Mouse (Mus musculus): ENCODE data around the gene Utf1. TPM values are rescaled to one million over a fixed set of nuclear protein-coding genes. Genes with fewer than 3 reads are reported as not detected.
A peak's percentile ranks its signal among the peaks of the same experiment; 100 is the strongest.

The Utf1 gene
- polyA plus RNA-seq, 1 experiment from 2014 or later: not detected

GRCm38 (mm10) chr7:139975471-139975870, 31.9 kb downstream of the Utf1 start:
- no peak overlapping the region for H3K4me3 ChIP-seq
- H3K27ac ChIP-seq: no peak overlapping the region
- WGBS: 54% methylated on average over 5 of the region's 5 CpGs
- H3K4me1 ChIP-seq (replicated peaks): peaks cover 14% of the 10 kb centered on the region
- H3K36me3 ChIP-seq: no peaks in the 10 kb centered on the region
- no peak overlapping the region for H3K4me2 ChIP-seq
- peaks cover 31% of the 10 kb centered on the region for H3K27me3 ChIP-seq
- ATAC-seq (replicated peaks; ENCODE audit: insufficient number of reproducible peaks, insufficient read depth, low FRiP score, low read depth): no peak
- H3K9ac ChIP-seq: no peak overlapping the region
- no peaks in the 10 kb centered on the region for H3K9me3 ChIP-seq (replicated peaks)

- peak within 1 kb of the TSS; percentile 91 for H3K4me2 ChIP-seq
- peaks cover 29% of the 10 kb centered on the region for H3K27me3 ChIP-seq
- ATAC-seq (replicated peaks; ENCODE audit: insufficient number of reproducible peaks, insufficient read depth, low FRiP score, low read depth): peak; percentile 79
- H3K36me3 ChIP-seq: no peaks in the 10 kb centered on the region
- 4% methylated on average over 32 of the region's 32 CpGs for WGBS
- no peaks in the 10 kb centered on the region for H3K9me3 ChIP-seq (replicated peaks)
- peak within 1 kb of the TSS; percentile 59 for H3K4me3 ChIP-seq
- peaks cover 14% of the 10 kb centered on the region for H3K4me1 ChIP-seq (replicated peaks)
- peak within 1 kb of the TSS; percentile 50 for H3K9ac ChIP-seq
- H3K27ac ChIP-seq: no peak within 1 kb of the TSS
Measured at GRCm38 (mm10) chr7:139978278-139978892, 34.8 kb downstream of the Utf1 start, which contains the start of gene 6430531B16Rik. TSS of gene 6430531B16Rik (minus strand) at chr7:139978755.

- no peak overlapping the region for H3K27ac ChIP-seq
- H3K27me3 ChIP-seq: peaks cover 33% of the 10 kb centered on the region
- peaks cover 14% of the 10 kb centered on the region for H3K4me1 ChIP-seq (replicated peaks)
- no peak for ATAC-seq (replicated peaks; ENCODE audit: insufficient number of reproducible peaks, insufficient read depth, low FRiP score, low read depth)
- no peaks in the 10 kb centered on the region for H3K9me3 ChIP-seq (replicated peaks)
- H3K36me3 ChIP-seq: no peaks in the 10 kb centered on the region
- 42% methylated on average over 13 of the region's 13 CpGs for WGBS
- peak overlapping the region; percentile 59 for H3K4me3 ChIP-seq
- no peak overlapping the region for H3K9ac ChIP-seq
- peak overlapping the region; percentile 91 for H3K4me2 ChIP-seq
Measured at GRCm38 (mm10) chr7:139979011-139979719, 35.6 kb downstream of the Utf1 start.

GRCm38 (mm10) chr7:139980778-139981177, 37.2 kb downstream of the Utf1 start:
- Histone ChIP-seq H3K4me1 (replicated peaks) (peaks cover 14% of the 10 kb centered on the region), H3K36me3 (no peaks in the 10 kb centered on the region), H3K9ac (no peak overlapping the region), H3K4me2 (no peak overlapping the region), H3K4me3 (no peak overlapping the region), H3K27ac (no peak overlapping the region), H3K27me3 (peaks cover 37% of the 10 kb centered on the region), H3K9me3 (replicated peaks) (no peaks in the 10 kb centered on the region)
- no peak for ATAC-seq (replicated peaks; ENCODE audit: insufficient number of reproducible peaks, insufficient read depth, low FRiP score, low read depth)
- 55% methylated on average over 3 of the region's 3 CpGs for WGBS

- Histone ChIP-seq H3K4me2 (no peak overlapping the region), H3K4me3 (no peak overlapping the region), H3K27me3 (peaks cover 34% of the 10 kb centered on the region), H3K9me3 (replicated peaks) (no peaks in the 10 kb centered on the region), H3K36me3 (no peaks in the 10 kb centered on the region), H3K27ac (no peak overlapping the region), H3K4me1 (replicated peaks) (peaks cover 14% of the 10 kb centered on the region), H3K9ac (no peak overlapping the region)
- no peak for ATAC-seq (replicated peaks; ENCODE audit: insufficient number of reproducible peaks, insufficient read depth, low FRiP score, low read depth)
- 66% methylated on average over 11 of the region's 11 CpGs for WGBS
Measured at GRCm38 (mm10) chr7:139982058-139982457, 38.5 kb downstream of the Utf1 start.

GRCm38 (mm10) chr7:139984505-139984904, 40.9 kb downstream of the Utf1 start:
- no peak overlapping the region for H3K27ac ChIP-seq
- 90% methylated on average over 11 of the region's 11 CpGs for whole genome bisulfite sequencing
- no peak for ATAC-seq (replicated peaks; ENCODE audit: insufficient number of reproducible peaks, insufficient read depth, low FRiP score, low read depth)
- H3K4me3 ChIP-seq: no peak overlapping the region
- H3K9me3 ChIP-seq (replicated peaks): no peaks in the 10 kb centered on the region
- H3K4me1 ChIP-seq (replicated peaks): peaks cover 2% of the 10 kb centered on the region; the same call in 1 of the 2 replicates
- H3K4me2 ChIP-seq: no peak overlapping the region
- H3K9ac ChIP-seq: no peak overlapping the region
- H3K27me3 ChIP-seq: peaks cover 24% of the 10 kb centered on the region
- no peaks in the 10 kb centered on the region for H3K36me3 ChIP-seq

- Histone ChIP-seq H3K4me1 (replicated peaks) (no peaks in the 10 kb centered on the region), H3K36me3 (no peaks in the 10 kb centered on the region), H3K27ac (no peak overlapping the region), H3K4me2 (no peak overlapping the region), H3K9ac (no peak overlapping the region), H3K4me3 (no peak overlapping the region), H3K9me3 (replicated peaks) (no peaks in the 10 kb centered on the region), H3K27me3 (peaks cover 21% of the 10 kb centered on the region; the same call in 1 of the 2 replicates)
- ATAC-seq (replicated peaks; ENCODE audit: insufficient number of reproducible peaks, insufficient read depth, low FRiP score, low read depth): no peak
- WGBS: 72% methylated on average over 9 of the region's 9 CpGs
Measured at GRCm38 (mm10) chr7:139988272-139988671, 44.7 kb downstream of the Utf1 start.

GRCm38 (mm10) chr7:139990864-139991394, 47.3 kb downstream of the Utf1 start:
- Histone ChIP-seq H3K27ac (no peak overlapping the region), H3K4me1 (replicated peaks) (no peaks in the 10 kb centered on the region), H3K9me3 (replicated peaks) (no peaks in the 10 kb centered on the region), H3K4me3 (no peak overlapping the region), H3K9ac (no peak overlapping the region), H3K27me3 (0 out of 2 replicates have a peak, but pooled peaks cover 9% of the 10 kb centered on the region), H3K36me3 (peaks cover 3% of the 10 kb centered on the region; the same call in 1 of the 2 replicates), H3K4me2 (no peak overlapping the region)
- ATAC-seq (replicated peaks; ENCODE audit: insufficient number of reproducible peaks, insufficient read depth, low FRiP score, low read depth): no peak
- 70% methylated on average over 8 of the region's 8 CpGs for WGBS

GRCm38 (mm10) chr7:139992406-139992805, 48.8 kb downstream of the Utf1 start, which contains the start of gene Adam8:
TSS of gene Adam8 (minus strand) at chr7:139992562.
- H3K4me1 ChIP-seq (replicated peaks): no peaks in the 10 kb centered on the region
- ATAC-seq (replicated peaks; ENCODE audit: insufficient number of reproducible peaks, insufficient read depth, low FRiP score, low read depth): no peak; the same call in 1 of the 2 replicates
- no peaks in the 10 kb centered on the region for H3K9me3 ChIP-seq (replicated peaks)
- H3K27ac ChIP-seq: no peak within 1 kb of the TSS
- no peak within 1 kb of the TSS for H3K4me3 ChIP-seq
- WGBS: 25% methylated on average over 7 of the region's 7 CpGs
- H3K9ac ChIP-seq: no peak within 1 kb of the TSS
- no peak within 1 kb of the TSS for H3K4me2 ChIP-seq
- H3K36me3 ChIP-seq: peaks cover 16% of the 10 kb centered on the region; the same call in 1 of the 2 replicates
- 0 out of 2 replicates have a peak, but pooled peaks cover 3% of the 10 kb centered on the region for H3K27me3 ChIP-seq

- Histone ChIP-seq H3K27ac (no peak overlapping the region), H3K4me3 (no peak overlapping the region), H3K36me3 (peaks cover 27% of the 10 kb centered on the region), H3K9ac (no peak overlapping the region), H3K9me3 (replicated peaks) (no peaks in the 10 kb centered on the region), H3K27me3 (0 out of 2 replicates have a peak, but pooled peaks cover 3% of the 10 kb centered on the region), H3K4me2 (no peak overlapping the region), H3K4me1 (replicated peaks) (no peaks in the 10 kb centered on the region)
- no peak for ATAC-seq (replicated peaks; ENCODE audit: insufficient number of reproducible peaks, insufficient read depth, low FRiP score, low read depth)
- WGBS: 91% methylated on average over 6 of the region's 6 CpGs
Measured at GRCm38 (mm10) chr7:139993532-139993931, 49.9 kb downstream of the Utf1 start.

GRCm38 (mm10) chr7:139994202-139994601, 50.6 kb downstream of the Utf1 start:
- H3K4me3 ChIP-seq: no peak overlapping the region
- no peak overlapping the region for H3K27ac ChIP-seq
- H3K36me3 ChIP-seq: peaks cover 33% of the 10 kb centered on the region
- 73% methylated on average over 4 of the region's 4 CpGs for WGBS
- 0 out of 2 replicates have a peak, but pooled peaks cover 3% of the 10 kb centered on the region for H3K27me3 ChIP-seq
- H3K9ac ChIP-seq: no peak overlapping the region
- H3K4me1 ChIP-seq (replicated peaks): no peaks in the 10 kb centered on the region
- no peak for ATAC-seq (replicated peaks; ENCODE audit: insufficient number of reproducible peaks, insufficient read depth, low FRiP score, low read depth)
- H3K9me3 ChIP-seq (replicated peaks): no peaks in the 10 kb centered on the region
- H3K4me2 ChIP-seq: no peak overlapping the region
